9 mouse cellular contexts compared by ENCODE assay signal in the genomic region with DNA sequence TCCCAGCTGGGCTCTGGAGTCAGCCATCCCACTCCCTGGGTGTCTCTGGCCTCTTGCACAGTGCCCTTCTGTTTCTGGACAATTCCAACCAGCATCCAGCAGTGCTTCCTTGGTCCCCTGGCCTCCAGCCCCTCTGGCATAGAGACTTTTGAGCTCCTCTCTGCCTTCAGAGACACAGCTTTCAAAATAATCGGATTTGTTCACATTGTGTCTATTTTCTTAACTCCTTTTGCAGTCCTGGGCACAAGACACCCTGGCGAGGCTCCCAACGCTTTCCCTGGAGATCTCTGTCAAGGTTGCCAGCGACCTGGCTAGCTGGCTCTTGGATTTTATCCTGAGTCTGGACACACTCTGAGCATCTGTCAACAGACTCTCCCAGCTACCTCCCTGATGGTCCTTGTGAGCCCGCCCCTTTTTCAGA. TPM values are rescaled to one million over a fixed set of nuclear protein-coding genes. Genes with fewer than 3 reads are reported as not detected.
DNase-seq lines count a peak whose midpoint lies in the region; ATAC-seq and TF ChIP-seq lines count a peak whose summit lies in the region.
"Had no signal": no experiment of that assay in that cellular context is flagged by ENCODE, and none has a peak within 500 bp of the region (broad histone marks: within the 10 kb centered on the region; RNA-seq: fewer than 3 reads in every experiment).

No protein-coding gene starts in this region.

- no peak overlapping the region for H3K4me2 ChIP-seq in hindbrain, postnatal 0 days (ENCODE audit: low read depth, low read length)
- no peak overlapping the region for H3K4me2 ChIP-seq in hindbrain, embryonic 13.5 days
- H3K4me2 ChIP-seq: liver, embryonic 13.5 days had no signal

- 0 out of 2 replicates have a peak overlapping the region, but pooled peaks have one; percentile 17 for H3K27ac ChIP-seq in hindbrain, postnatal 0 days
- no peak overlapping the region for H3K27ac ChIP-seq in hindbrain, embryonic 13.5 days
- no peak overlapping the region for H3K27ac ChIP-seq in cerebellum, adult 2 months (ENCODE audit: insufficient read depth, low read length)
- H3K27ac ChIP-seq: layer of hippocampus, adult 2 months; liver, embryonic 13.5 days had no signal

- no peak for TF ChIP-seq POLR2A in cerebellum, adult 2 months (IDR thresholded peaks at IDR 0.05; ENCODE audit: borderline replicate concordance, insufficient read depth, low read length)

- TF ChIP-seq CTCF in hindbrain, postnatal 0 days (IDR thresholded peaks at IDR 0.05; ENCODE audit: low read depth): no peak
- no peak for TF ChIP-seq CTCF in cerebellum, adult 2 months (IDR thresholded peaks at IDR 0.05; ENCODE audit: borderline replicate concordance, insufficient read depth, low read depth, low read length)

- H3K9me3 ChIP-seq in hindbrain, postnatal 0 days (ENCODE audit: low read length): no peaks in the 10 kb centered on the region
- H3K9me3 ChIP-seq in hindbrain, embryonic 13.5 days: no peaks in the 10 kb centered on the region
- H3K9me3 ChIP-seq: liver, embryonic 13.5 days had no signal

- no peak overlapping the region for H3K4me3 ChIP-seq in hindbrain, postnatal 0 days (ENCODE audit: low read length)
- no peak overlapping the region for H3K4me3 ChIP-seq in hindbrain, embryonic 13.5 days
- H3K4me3 ChIP-seq in cerebellum, adult 2 months (replicated peaks; ENCODE audit: insufficient read depth, low read depth, low read length): no peak overlapping the region
- H3K4me3 ChIP-seq: layer of hippocampus, adult 2 months; liver, embryonic 13.5 days had no signal

- no peaks in the 10 kb centered on the region for H3K36me3 ChIP-seq in hindbrain, postnatal 0 days (ENCODE audit: insufficient read depth, low read length)
- H3K36me3 ChIP-seq in hindbrain, embryonic 13.5 days: no peaks in the 10 kb centered on the region
- H3K36me3 ChIP-seq: liver, embryonic 13.5 days had no signal

- peak; percentile 67 for DNase-seq in hindbrain, postnatal 0 days (ENCODE audit: low spot score)
- peak; percentile 46 to 61 for DNase-seq in cerebellum, adult 2 months
- peak; percentile 37 to 60 for DNase-seq in cerebellum, postnatal 25 days
- peak; percentile 64 for DNase-seq in heart, postnatal 4 days
- DNase-seq in right cerebral cortex, adult 18-20 months: no peak
- DNase-seq: liver, embryonic 13.5 days had no signal

- no peaks in the 10 kb centered on the region for H3K27me3 ChIP-seq in hindbrain, postnatal 0 days (ENCODE audit: insufficient read depth, low read length)
- no peaks in the 10 kb centered on the region for H3K27me3 ChIP-seq in hindbrain, embryonic 13.5 days
- H3K27me3 ChIP-seq in cerebellum, adult 2 months (ENCODE audit: control insufficient read depth, insufficient read depth, low read length): no peaks in the 10 kb centered on the region

- H3K4me1 ChIP-seq in hindbrain, postnatal 0 days (ENCODE audit: insufficient read depth, low read length): peaks cover 9% of the 10 kb centered on the region
- H3K4me1 ChIP-seq in hindbrain, embryonic 13.5 days (replicated peaks): peaks cover 24% of the 10 kb centered on the region
- H3K4me1 ChIP-seq in cerebellum, adult 2 months (ENCODE audit: control insufficient read depth, insufficient read depth, low read length): peaks cover 29% of the 10 kb centered on the region

- H3K9ac ChIP-seq in hindbrain, postnatal 0 days (replicated peaks; ENCODE audit: low read length): no peak overlapping the region
- no peak overlapping the region for H3K9ac ChIP-seq in hindbrain, embryonic 13.5 days
- H3K9ac ChIP-seq: liver, embryonic 13.5 days had no signal

- WGBS in hindbrain, postnatal 0 days: 32% methylated on average over 5 of the region's 5 CpGs
- WGBS in hindbrain, embryonic 13.5 days: 67% methylated on average over 5 of the region's 5 CpGs
- WGBS in cerebellum, adult 2 months: 22% methylated on average over 5 of the region's 5 CpGs

- peak; percentile 63; the same call in 1 of the 2 replicates for ATAC-seq in hindbrain, postnatal 0 days
- no peak for ATAC-seq in hindbrain, embryonic 13.5 days (ENCODE audit: low FRiP score)
- ATAC-seq in frontal cortex, adult (ENCODE audit: low TSS enrichment): no peak

RNA-seq across cellular contexts. Expression of a gene that starts 51.4 kb away (rescaled TPM):
- total RNA-seq in hindbrain, postnatal 0 days (2014; rRNA removed): 11.3 and 15.9 TPM in 2 replicates
- 7.8 and 7.9 TPM in 2 replicates for polyA plus RNA-seq in hindbrain, postnatal 0 days (2015; fragmentation: Nextera tagmentation; extraction: Ambion mirVana)
- polyA plus RNA-seq in hindbrain, embryonic 13.5 days (2015; fragmentation: Nextera tagmentation; extraction: Ambion mirVana): 17.9 and 18.0 TPM in 2 replicates
- 5.2 and 5.8 TPM in 2 replicates for polyA plus RNA-seq in cerebellum, adult 2 months (2012; rRNA removed)
- 10 to 100 TPM; 28.2 to 29.9 TPM for total RNA-seq in heart, postnatal 4 days (2021)
